Mouse (Mus musculus) midbrain, postnatal 0 days (tissue): ENCODE measurements around the gene Uqcc2. TPM values are rescaled to one million over a fixed set of nuclear protein-coding genes. Genes with fewer than 3 reads are reported as not detected.

Experiments
- ATAC-seq: fragments of 200-750 bp; cut with Nextera tagmentation; 2 replicates; pipeline ENCODE4 v1.8.0; 2017; ENCODE audit warnings: moderate number of reproducible peaks, mild to moderate bottlenecking, moderate TSS enrichment, moderate library complexity; ENCODE audit not compliant: low FRiP score
- DNase-seq: peaks from one replicate; pipeline ENCODE4 v3.0.0-alpha.2; 2015; ENCODE audit warnings: low spot score
- H3K27ac ChIP-seq: fragments of 300-500 bp; sonication (generic); 2 replicates; pipeline ENCODE4 v1.5.1; 2014; ENCODE audit warnings: low read depth, mild to moderate bottlenecking, low read length, mixed read lengths
- H3K27me3 ChIP-seq: fragments of 300-500 bp; sonication (generic); 2 replicates; pipeline ENCODE4 v1.6.1; 2014; ENCODE audit warnings: low read length, control low read depth, mixed read lengths; ENCODE audit not compliant: insufficient read depth
- H3K36me3 ChIP-seq: fragments of 300-500 bp; sonication (generic); 2 replicates; pipeline ENCODE4 v1.6.1; 2014; ENCODE audit warnings: low read length, control low read depth, mixed read lengths; ENCODE audit not compliant: insufficient read depth
- H3K4me1 ChIP-seq: fragments of 300-500 bp; sonication (generic); 2 replicates; pipeline ENCODE4 v1.6.1; 2014; ENCODE audit warnings: mild to moderate bottlenecking, control low read depth, antibody characterized with exemption, low read length, mixed read lengths; ENCODE audit not compliant: insufficient read depth
- H3K4me2 ChIP-seq: fragments of 300-500 bp; sonication (generic); 2 replicates; pipeline ENCODE4 v1.6.1; 2014; ENCODE audit warnings: low read depth, mild to moderate bottlenecking, low read length, mixed read lengths; ENCODE audit not compliant: poor library complexity, severe bottlenecking
- H3K4me3 ChIP-seq: fragments of 300-500 bp; sonication (generic); 2 replicates; pipeline ENCODE4 v1.5.1; 2014; ENCODE audit warnings: low read depth, mild to moderate bottlenecking, low read length, moderate library complexity
- H3K9ac ChIP-seq: fragments of 300-500 bp; sonication (generic); replicated peaks from 2 replicates; pipeline ENCODE4 v1.6.1; 2014; ENCODE audit warnings: mild to moderate bottlenecking, low read length, moderate library complexity, mixed read lengths; ENCODE audit not compliant: poor library complexity, severe bottlenecking
- H3K9me3 ChIP-seq: fragments of 300-500 bp; sonication (generic); 2 replicates; pipeline ENCODE4 v1.6.1; 2016; ENCODE audit warnings: low read length, control low read depth
- CTCF ChIP-seq: IDR thresholded peaks from 2 replicates; pipeline ENCODE4 v1.5.1; 2016; ENCODE audit warnings: antibody characterized with exemption, mild to moderate bottlenecking
- WGBS: fragments of 180-500 bp; shearing (Covaris S2); extraction: QIAGEN DNeasy Blood & Tissue Kit; methylation state at CpG from one replicate; pipeline ENCODE4 v1.1.7; 2014; 5-methylcytosine and 5-hydroxymethylcytosine counted together
- microRNA-seq: library from miRNA; unstranded; fragments of <30 nt; microRNA quantifications from one replicate; pipeline ENCODE4, GENCODE M21; 2016; ENCODE audit warnings: borderline number of aligned reads
- polyA plus RNA-seq: library from polyadenylated mRNA; unstranded; fragments of >200 nt; fragmentation: Nextera tagmentation; extraction: Ambion mirVana; gene quantifications from 2 replicates; pipeline ENCODE4 v1.2.1, GENCODE M21; 2015
- total RNA-seq: library from RNA; depleted of rRNA; stranded (reverse); fragments of >200 nt; gene quantifications from 2 replicates; pipeline ENCODE4 v1.2.3, GENCODE M21; 2014; rRNA removed

Gene Uqcc2
- total and polyA plus RNA-seq, 2 experiments from 2014 or later: 213 to 453 TPM

DNA sequence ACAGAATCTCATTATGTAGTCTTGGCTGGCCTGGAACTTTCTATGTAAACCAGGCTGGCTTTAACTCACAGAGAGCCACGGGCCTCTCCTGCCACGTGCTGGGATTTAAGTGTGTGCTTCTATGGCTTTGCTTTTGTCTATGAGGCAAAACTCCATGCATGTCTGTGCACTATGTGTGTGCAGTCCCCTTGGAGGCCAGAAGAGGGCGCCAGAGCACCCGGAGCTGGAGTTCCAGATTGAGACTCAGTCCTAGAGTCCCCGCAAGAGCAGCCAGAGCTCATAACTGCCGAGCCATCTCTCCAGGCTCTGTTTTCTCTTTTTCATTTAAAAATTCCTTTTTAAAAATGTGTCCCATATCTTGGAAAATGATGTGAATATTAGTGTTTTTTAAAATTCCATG, 55.8 kb downstream of the Uqcc2 start:
- ATAC-seq: no peak
- TF ChIP-seq CTCF: peak; percentile 56
- no peaks in the 10 kb centered on the region for H3K4me1 ChIP-seq
- no peak overlapping the region for H3K4me3 ChIP-seq
- H3K4me2 ChIP-seq: no peak overlapping the region
- no peaks in the 10 kb centered on the region for H3K27me3 ChIP-seq
- H3K9me3 ChIP-seq: no peaks in the 10 kb centered on the region
- no peaks in the 10 kb centered on the region for H3K36me3 ChIP-seq
- DNase-seq: no peak
- H3K9ac ChIP-seq: no peak overlapping the region
- 84% methylated on average over 6 of the region's 6 CpGs for WGBS
- H3K27ac ChIP-seq: no peak overlapping the region

DNA sequence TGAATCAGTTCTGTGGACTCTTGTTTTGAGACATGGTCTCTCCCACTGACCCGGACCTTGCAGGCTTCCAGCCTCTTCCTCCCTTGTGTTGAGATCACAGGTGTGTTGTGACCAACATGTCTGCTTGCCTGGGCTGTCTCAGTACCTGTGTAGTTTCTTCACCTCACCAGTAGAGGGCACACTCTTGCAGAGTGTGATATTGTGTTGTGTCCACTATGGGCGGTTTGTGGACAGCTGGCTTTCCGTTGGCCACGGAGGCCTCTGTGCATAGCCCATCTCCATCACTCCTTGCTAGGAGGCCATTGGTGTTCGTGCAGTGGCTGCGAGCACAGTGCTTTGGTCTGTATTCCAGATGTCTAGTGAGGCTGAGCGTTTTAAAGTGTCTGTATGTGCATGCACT, 56.6 kb downstream of the Uqcc2 start:
- DNase-seq (no peak), ATAC-seq (no peak)
- no peak overlapping the region for H3K27ac ChIP-seq
- TF ChIP-seq CTCF: peak; percentile 33; the same call in 1 of the 2 replicates
- no peak overlapping the region for H3K4me2 ChIP-seq
- WGBS: 92% methylated on average over 7 of the region's 7 CpGs
- no peaks in the 10 kb centered on the region for H3K9me3 ChIP-seq
- H3K4me1 ChIP-seq: no peaks in the 10 kb centered on the region
- no peak overlapping the region for H3K4me3 ChIP-seq
- no peak overlapping the region for H3K9ac ChIP-seq
- H3K36me3 ChIP-seq: no peaks in the 10 kb centered on the region
- no peaks in the 10 kb centered on the region for H3K27me3 ChIP-seq

DNA sequence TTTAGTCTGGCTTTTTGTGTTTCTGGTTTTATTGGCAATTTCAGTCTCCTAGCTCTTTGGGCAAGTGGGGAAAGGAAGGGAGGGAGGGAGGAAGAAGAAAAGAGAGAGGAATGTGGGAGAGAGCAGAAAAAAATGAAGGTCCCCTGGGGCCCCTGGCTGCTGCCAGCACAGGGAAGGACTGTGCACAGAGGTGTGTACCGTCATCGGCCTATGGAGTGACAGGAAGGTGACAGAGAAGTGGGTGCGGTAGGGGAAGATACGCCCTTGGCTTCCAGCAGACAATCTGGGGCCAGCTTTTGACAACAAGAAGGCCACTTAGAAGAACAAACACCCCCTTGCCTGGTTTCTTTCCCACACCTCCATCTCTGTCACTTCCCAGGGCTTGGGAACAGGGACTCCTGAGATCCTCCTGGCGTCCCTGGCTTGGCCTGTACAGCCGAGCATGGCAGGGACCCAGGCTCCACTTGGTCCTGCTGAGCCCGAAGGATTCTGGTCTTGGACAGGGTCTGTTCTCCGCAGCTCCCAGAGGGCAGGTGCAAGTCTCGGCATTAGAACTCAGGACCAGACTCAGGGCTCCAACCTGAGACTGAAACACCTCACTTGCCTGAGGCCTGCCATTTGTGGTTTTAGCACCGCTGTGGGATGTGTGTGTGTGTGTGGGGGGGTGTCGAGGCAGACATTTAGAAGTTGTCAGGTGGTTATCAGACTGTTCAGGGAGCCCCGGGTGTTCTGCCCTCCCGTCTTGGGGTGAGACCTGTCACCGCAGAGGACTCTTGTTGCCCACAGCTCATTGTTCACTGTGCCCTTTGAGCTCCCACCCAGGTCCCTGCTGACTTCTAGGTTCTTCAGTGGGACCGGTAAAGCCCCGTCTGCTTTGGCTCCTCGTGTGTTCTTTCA, 58.6 kb downstream of the Uqcc2 start:
- Histone ChIP-seq H3K9me3 (no peaks in the 10 kb centered on the region), H3K9ac (no peak overlapping the region), H3K27ac (no peak overlapping the region), H3K4me3 (no peak overlapping the region), H3K36me3 (no peaks in the 10 kb centered on the region), H3K4me1 (no peaks in the 10 kb centered on the region), H3K4me2 (no peak overlapping the region), H3K27me3 (no peaks in the 10 kb centered on the region)
- no peak for DNase-seq
- TF ChIP-seq CTCF: no peak
- WGBS: 77% methylated on average over 17 of the region's 17 CpGs
- no peak for ATAC-seq

DNA sequence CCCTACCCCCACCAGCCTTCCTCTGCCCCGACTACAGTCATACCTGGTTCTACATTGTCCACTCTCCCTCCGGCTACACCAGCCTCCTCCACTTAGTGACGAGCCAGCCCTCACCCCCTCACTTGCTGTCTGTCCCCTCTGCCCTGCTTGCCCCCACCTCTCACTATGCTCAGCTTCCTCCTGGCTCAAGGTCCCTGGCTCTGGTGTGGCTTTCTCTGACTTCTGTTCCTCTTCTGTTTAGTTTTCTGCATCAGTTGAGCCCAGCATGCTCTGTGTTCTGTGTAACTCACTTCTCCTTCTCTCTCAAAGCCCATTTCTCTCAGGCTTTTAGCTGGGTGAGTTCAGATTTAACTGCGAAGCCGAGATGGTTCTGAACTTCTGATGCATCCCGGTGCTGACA, 59.5 kb downstream of the Uqcc2 start:
- Histone ChIP-seq H3K9me3 (no peaks in the 10 kb centered on the region), H3K4me2 (no peak overlapping the region), H3K27ac (no peak overlapping the region), H3K27me3 (no peaks in the 10 kb centered on the region), H3K9ac (no peak overlapping the region), H3K4me1 (no peaks in the 10 kb centered on the region), H3K36me3 (no peaks in the 10 kb centered on the region), H3K4me3 (no peak overlapping the region)
- no peak for TF ChIP-seq CTCF
- no peak for ATAC-seq
- DNase-seq: no peak
- WGBS: 72% methylated on average over 6 of the region's 6 CpGs

DNA sequence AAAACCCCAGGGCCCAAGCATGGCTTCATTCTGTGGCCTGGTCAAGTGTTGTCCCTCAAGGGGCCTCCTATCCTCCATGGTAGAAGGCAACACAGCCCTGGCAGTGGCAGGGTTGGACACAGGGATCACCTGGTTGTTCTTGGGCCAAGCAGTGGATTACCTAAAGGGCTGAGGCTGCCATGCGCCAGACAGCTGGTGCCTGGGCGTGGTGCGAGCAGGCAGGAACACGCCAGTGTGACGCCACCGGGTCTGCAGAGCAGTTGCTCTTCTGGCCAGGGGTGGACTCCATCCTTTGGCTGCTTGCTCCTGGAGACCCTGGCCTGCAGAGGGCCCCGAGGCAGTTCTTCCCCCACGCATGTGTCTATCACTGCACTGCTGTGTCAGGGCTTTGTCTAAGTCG, 59.9 kb downstream of the Uqcc2 start:
- TF ChIP-seq CTCF: no peak
- Histone ChIP-seq H3K9me3 (no peaks in the 10 kb centered on the region), H3K27me3 (no peaks in the 10 kb centered on the region), H3K4me1 (no peaks in the 10 kb centered on the region), H3K9ac (no peak overlapping the region), H3K4me3 (no peak overlapping the region), H3K36me3 (no peaks in the 10 kb centered on the region), H3K27ac (no peak overlapping the region), H3K4me2 (no peak overlapping the region)
- ATAC-seq (no peak), DNase-seq (no peak)
- WGBS: 73% methylated on average over 9 of the region's 9 CpGs

DNA sequence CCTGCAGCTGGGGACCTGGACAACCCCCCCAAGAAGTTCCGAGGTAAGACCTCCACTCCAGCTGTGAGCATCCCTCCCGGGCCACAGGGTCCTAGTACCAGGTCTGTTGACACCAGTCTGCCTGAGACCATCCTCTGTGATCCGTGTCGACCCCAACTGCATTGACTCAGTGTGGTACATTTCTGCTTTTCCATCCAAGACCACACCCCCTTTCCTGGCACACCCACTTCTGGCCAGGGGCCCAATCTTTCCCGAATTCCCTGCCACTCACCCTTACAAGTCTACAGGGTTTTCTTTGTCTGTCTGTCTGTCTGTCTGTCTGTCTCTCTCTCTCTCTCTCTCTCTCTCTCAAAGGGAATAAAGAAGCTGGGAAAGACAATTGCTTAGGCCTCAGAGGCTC, 60.6 kb downstream of the Uqcc2 start:
- no peak for TF ChIP-seq CTCF
- Histone ChIP-seq H3K9me3 (no peaks in the 10 kb centered on the region), H3K4me2 (no peak overlapping the region), H3K27me3 (no peaks in the 10 kb centered on the region), H3K27ac (no peak overlapping the region), H3K36me3 (no peaks in the 10 kb centered on the region), H3K4me3 (no peak overlapping the region), H3K9ac (no peak overlapping the region), H3K4me1 (no peaks in the 10 kb centered on the region)
- 86% methylated on average over 5 of the region's 5 CpGs for WGBS
- no peak for DNase-seq
- no peak for ATAC-seq

Small RNAs within 50 kb of the gene (microRNA-seq; reads per million reads assigned to microRNA genes)
- gene Mir7677: not detected

Other genes with a start within 250 kb of the Uqcc2 start
- gene Kifc5b, start 216.8 kb downstream of the Uqcc2 start, total RNA-seq: 1.9 and 4.7 TPM in 2 replicates
- 1.6 and 1.9 TPM in 2 replicates for gene Kifc5b, start 216.8 kb downstream of the Uqcc2 start, polyA plus RNA-seq
- 48.7 and 53.5 TPM in 2 replicates for gene Phf1, start 200.9 kb downstream of the Uqcc2 start, total RNA-seq
- gene Phf1, start 200.9 kb downstream of the Uqcc2 start, polyA plus RNA-seq: 32.8 and 35.8 TPM in 2 replicates
- gene Cuta, start 194.3 kb downstream of the Uqcc2 start, total RNA-seq: 49.6 and 55.6 TPM in 2 replicates
- 136 and 143 TPM in 2 replicates for gene Cuta, start 194.3 kb downstream of the Uqcc2 start, polyA plus RNA-seq
- 77.0 and 90.3 TPM in 2 replicates for gene Syngap1, start 192.7 kb downstream of the Uqcc2 start, total RNA-seq
- 3.6 and 6.1 TPM in 2 replicates for gene Syngap1, start 192.7 kb downstream of the Uqcc2 start, polyA plus RNA-seq
- 16.1 and 19.4 TPM in 2 replicates for gene Zbtb9, start 160.7 kb downstream of the Uqcc2 start, total RNA-seq
- gene Zbtb9, start 160.7 kb downstream of the Uqcc2 start, polyA plus RNA-seq: 6.6 and 6.7 TPM in 2 replicates
- 57.3 and 82.4 TPM in 2 replicates for gene Bak1, start 104.9 kb downstream of the Uqcc2 start, total RNA-seq
- gene Bak1, start 104.9 kb downstream of the Uqcc2 start, polyA plus RNA-seq: 3.9 and 5.3 TPM in 2 replicates
- 4.5 and 4.7 TPM in 2 replicates for gene Itpr3, start 76.6 kb downstream of the Uqcc2 start, total RNA-seq
- gene Itpr3, start 76.6 kb downstream of the Uqcc2 start, polyA plus RNA-seq: 0.39 and 0.90 TPM in 2 replicates
- gene Ip6k3, start 33.9 kb upstream of the Uqcc2 start, total RNA-seq: 0.09 TPM in 1 of 2 replicates, not detected in the other
- 0.32 TPM in 1 of 2 replicates, not detected in the other for gene Ip6k3, start 33.9 kb upstream of the Uqcc2 start, polyA plus RNA-seq
- gene Lemd2, start 70.6 kb upstream of the Uqcc2 start, total RNA-seq: 85.7 and 94.3 TPM in 2 replicates
- gene Lemd2, start 70.6 kb upstream of the Uqcc2 start, polyA plus RNA-seq: 18.4 and 20.6 TPM in 2 replicates